Mouse (Mus musculus) MEL (cell line): ENCODE measurements around the gene Rftn2.

Experiments
- CHD1 ChIP-seq: IDR thresholded peaks from 2 replicates; pipeline ENCODE4 v1.6.1; 2012; ENCODE audit warnings: low read depth, mild to moderate bottlenecking, inconsistent platforms, low read length, improper control_type of control experiment
- CTCF ChIP-seq, 3 experiments: IDR thresholded peaks in 2 of 3; conservative IDR thresholded peaks in 1 of 3; 2 replicates each; pipeline ENCODE4 v1.5.1; 2011 to 2012; ENCODE audit warnings: low read length in 3 of 3, low read depth in 2 of 3, mild to moderate bottlenecking in 2 of 3, improper control_type of control experiment in 1 of 3, inconsistent platforms in 1 of 3, mixed read lengths in 1 of 3, moderate library complexity in 1 of 3; ENCODE audit not compliant: control insufficient read depth in 1 of 3, insufficient read depth in 1 of 3, poor library complexity in 1 of 3, severe bottlenecking in 1 of 3
- EP300 ChIP-seq, 2 experiments: IDR thresholded peaks; 2 replicates each; pipeline ENCODE4 v1.6.1; 2011; ENCODE audit warnings: improper control_type of control experiment in 2 of 2, low read length in 2 of 2, low read depth in 1 of 2, mild to moderate bottlenecking in 1 of 2
- GATA1 ChIP-seq: IDR thresholded peaks from 2 replicates; pipeline ENCODE4 v1.6.1; 2011; ENCODE audit warnings: low read depth, low read length, improper control_type of control experiment
- MAZ ChIP-seq: IDR thresholded peaks from 2 replicates; pipeline ENCODE4 v1.6.1; 2012; ENCODE audit warnings: low read depth, mild to moderate bottlenecking, inconsistent platforms, low read length, improper control_type of control experiment

DNA sequence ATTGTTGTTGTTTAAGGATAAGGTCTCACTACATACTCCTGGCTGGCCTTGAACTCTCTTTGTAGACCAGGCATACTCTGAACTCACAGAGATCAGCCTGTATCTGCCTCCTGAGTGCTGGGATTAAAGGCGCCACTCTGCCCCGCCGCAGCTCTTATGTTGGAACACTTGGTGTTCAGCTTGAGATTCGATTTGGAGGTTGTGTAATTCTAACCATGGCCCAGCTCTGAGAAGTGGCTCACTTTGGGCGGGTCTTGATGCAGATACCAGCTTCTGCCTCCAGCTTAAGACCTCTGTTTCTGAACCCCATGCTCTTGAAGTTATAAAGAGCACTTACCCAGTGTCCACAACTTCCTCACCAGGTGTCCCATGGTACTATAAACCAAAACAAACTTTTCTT is 96.9 kb downstream of the Rftn2 start:
- no peak for TF ChIP-seq CTCF (IDR thresholded peaks at IDR 0.05 in 2 of 3, conservative IDR thresholded peaks at IDR 0.05 in 1 of 3; ENCODE audit: control insufficient read depth in 1 of 3, insufficient read depth in 1 of 3, low read depth in 2 of 3, low read length in 3 of 3, poor library complexity in 1 of 3, severe bottlenecking in 1 of 3)
- no peak for TF ChIP-seq EP300 (IDR thresholded peaks at IDR 0.05; ENCODE audit: low read depth in 1 of 2, low read length in 2 of 2)
- no peak for TF ChIP-seq CHD1
- no peak for TF ChIP-seq MAZ
- TF ChIP-seq GATA1, result no peak
